Mouse (Mus musculus) adipocyte (in vitro differentiated cells): ENCODE data around the gene Slco3a1.

Experiments
- DNase-seq: peaks from one replicate; pipeline ENCODE4 v3.0.0-alpha.2; 2016; ENCODE audit warnings: low spot score

The Slco3a1 gene

GRCm38 (mm10) chr7:74382286-74382685, 172.3 kb downstream of the Slco3a1 start:
- DNase-seq = no peak

DNA sequence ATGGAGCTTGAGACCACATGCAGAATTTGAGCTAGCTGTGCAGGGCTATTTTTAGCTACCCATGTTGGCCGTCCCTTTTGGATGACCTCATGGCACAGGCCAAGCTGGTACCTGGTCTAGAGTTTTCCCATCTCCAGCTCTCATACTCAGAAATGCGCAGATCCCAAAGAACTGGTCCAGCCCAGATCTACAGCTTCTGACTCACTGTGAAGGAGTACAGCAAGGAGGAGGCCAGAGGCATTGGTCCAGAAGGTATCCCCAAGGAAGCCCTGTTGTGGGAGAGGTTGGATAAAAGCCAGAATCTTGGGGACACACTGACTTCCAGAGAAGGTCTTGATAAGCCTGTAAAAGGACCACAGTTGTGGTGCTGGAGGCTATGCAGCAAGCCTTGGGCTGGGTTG, 172.7 kb downstream of the Slco3a1 start:
- peak; percentile 16 for DNase-seq

GRCm38 (mm10) chr7:74381051-74381450, 173.5 kb downstream of the Slco3a1 start:
- DNase-seq = no peak

- DNase-seq = no peak
Observed at GRCm38 (mm10) chr7:74377909-74378308, 176.7 kb downstream of the Slco3a1 start.

GRCm38 (mm10) chr7:74376397-74377044, 178.1 kb downstream of the Slco3a1 start:
- peak; percentile 9 for DNase-seq

- no peak for DNase-seq
Observed at GRCm38 (mm10) chr7:74375174-74375957, 179.2 kb downstream of the Slco3a1 start.

DNA sequence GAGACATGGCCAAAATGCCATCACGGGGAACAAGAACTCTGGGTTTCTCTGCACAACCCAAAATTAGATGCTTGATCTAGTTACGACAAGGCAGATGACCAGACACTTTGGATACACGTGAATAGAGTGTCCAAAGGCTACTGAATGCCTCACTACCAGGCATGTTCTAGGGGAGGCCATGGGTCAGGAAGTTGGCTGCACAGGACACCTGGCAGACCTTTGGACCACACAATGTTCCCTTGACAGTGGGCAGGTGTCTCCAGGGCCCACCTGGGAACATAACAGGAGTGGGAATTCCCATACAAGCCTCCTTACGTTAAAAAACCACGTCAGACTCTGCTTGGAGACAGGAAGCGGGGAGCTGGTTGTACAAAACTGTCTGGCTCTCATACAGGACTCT, 181.5 kb downstream of the Slco3a1 start:
- DNase-seq = no peak

- no peak for DNase-seq
Observed at GRCm38 (mm10) chr7:74372141-74372582, 182.4 kb downstream of the Slco3a1 start.

DNA sequence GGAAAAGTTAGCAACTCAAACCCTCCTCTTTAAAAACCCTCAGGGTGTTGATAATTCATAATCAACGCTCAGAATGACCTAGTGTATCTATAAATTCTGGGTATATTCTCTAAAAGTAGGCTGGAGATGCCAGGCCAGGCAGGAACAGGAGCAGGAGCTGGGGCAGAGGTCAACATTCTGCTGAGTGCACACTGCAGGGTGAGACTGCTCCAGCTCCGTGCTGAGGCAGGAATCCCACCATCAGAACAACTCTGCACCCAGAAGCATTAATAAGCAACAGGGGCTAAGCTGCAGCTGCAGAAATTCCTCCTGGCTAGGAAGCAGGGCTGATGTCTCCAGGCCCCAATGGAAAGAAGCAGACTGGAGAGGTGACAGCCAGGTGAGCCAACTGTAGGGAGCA, 182.9 kb downstream of the Slco3a1 start:
- no peak for DNase-seq

GRCm38 (mm10) chr7:74371208-74371607, 183.4 kb downstream of the Slco3a1 start:
- DNase-seq = peak; percentile 67

GRCm38 (mm10) chr7:74369657-74370056, 184.9 kb downstream of the Slco3a1 start:
- peak; percentile 12 for DNase-seq

- no peak for DNase-seq
Observed at GRCm38 (mm10) chr7:74368256-74368980, 186.2 kb downstream of the Slco3a1 start.

- DNase-seq = peak; percentile 8
Observed at GRCm38 (mm10) chr7:74367350-74367749, 187.2 kb downstream of the Slco3a1 start.

DNA sequence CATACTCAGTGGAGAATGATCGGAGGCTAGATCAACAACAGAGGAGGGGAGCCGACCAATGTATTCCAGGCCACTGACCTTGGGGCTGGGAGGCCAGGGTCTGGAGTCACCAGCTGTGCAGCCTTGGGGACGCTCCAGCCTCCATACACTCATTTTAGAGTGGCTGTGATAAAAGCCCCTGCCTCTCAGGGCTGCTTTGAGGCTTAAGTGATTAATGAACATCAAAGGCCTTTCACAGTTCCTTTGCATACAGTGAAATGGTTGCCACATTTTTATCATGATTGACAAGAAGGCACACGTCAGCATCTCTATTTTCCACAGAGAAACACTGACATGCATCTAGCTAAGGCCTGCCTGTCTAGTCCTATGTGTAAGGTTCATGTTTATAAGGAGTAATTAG, 189.0 kb downstream of the Slco3a1 start:
- no peak for DNase-seq

DNA sequence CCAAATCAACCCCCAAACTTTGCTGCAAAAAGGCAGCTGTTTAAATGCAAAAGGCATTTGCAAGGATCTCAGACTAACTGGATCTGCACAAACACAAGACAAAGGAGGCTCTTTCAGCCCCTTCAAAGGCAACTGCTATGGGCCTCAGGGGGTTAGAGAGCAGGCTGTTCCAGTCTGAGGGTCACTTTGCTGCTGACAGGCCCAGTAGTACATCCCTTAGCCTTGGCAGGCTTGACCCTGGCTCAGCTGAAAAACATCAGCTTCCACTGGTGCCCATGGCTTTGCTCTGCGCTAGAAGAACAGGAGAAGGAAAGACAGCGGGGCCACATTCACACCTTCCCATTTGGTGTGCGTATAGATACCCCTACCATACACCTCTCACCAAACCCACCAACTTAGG, 189.6 kb downstream of the Slco3a1 start:
- DNase-seq = no peak

DNA sequence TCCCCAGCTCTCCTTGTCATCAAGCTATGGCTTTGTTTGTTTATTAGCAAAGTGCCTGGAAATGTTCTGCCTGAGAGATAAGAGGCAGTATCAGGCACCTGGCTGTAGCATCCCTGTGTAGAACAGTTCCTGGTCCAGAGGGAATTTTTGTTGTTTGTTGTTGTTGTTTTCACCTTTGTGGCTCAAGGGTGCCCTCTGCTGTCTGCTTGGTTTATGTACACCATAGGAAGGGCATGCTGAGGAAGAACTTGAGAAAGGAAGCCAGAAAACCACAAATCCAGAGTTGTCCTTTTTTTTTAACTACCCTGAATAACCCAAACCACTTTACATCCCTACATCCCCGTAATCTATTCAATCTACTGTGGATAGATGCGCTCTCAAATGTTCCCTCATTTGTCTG, 191.1 kb downstream of the Slco3a1 start:
- peak; percentile 47 for DNase-seq

- no peak for DNase-seq
Observed at GRCm38 (mm10) chr7:74361677-74362076, 192.9 kb downstream of the Slco3a1 start.

DNA sequence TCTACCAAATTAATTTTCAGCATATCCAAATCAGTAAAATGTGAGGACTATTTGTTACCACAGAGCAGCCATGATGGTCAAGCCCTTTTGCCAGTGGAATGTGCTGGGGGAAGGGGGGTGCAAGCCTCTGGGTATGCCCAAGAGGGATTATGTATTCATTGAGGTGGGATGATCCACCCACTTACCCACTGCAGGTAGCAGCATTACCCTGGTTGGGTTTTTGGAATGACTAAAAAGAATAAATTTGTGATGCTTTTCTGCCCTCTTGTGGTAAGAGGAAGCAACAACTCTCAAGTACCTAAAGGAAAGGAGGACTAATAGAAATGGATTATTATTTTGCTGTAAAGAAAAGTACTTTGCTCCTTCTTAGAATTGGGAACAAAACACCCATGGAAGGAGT, 197.6 kb downstream of the Slco3a1 start:
- DNase-seq = peak; percentile 38

- DNase-seq = peak; percentile 77
Observed at GRCm38 (mm10) chr7:74354527-74355256, 199.9 kb downstream of the Slco3a1 start.

DNA sequence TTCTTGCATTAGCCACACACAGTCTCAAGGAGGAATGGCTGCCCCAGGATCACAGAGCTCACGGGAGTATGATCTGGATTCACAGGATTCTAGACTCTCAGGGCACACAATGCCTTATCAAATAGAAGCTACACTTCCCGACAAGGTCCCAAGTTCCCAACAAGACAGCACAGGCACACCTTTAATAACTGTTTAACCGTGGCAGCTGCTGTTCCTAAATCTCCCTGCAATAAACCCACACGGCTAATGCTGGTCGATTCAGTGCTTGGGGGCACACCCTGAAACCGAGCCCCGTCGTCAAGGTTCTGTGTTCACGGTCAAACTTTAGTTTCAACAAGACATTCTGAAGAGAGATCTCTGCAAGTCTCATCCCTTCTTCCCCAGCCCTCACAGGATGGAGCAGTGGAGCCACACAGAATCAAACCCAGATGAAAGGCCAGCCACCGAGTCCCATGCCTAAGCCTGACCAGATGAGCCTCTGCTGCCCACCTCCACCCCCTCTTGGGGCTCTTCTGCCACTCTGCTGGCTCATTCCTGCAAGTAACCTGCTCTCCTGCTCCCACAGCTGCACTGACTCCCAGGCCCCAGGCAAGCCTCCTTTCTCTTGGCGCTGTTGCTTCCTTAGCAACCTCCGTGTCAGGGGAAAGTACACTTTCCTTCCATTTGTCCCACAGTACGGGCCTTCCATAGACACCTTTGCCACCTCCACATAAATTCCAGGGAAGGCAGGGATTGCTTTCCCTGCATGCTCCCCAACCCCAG, 200.7 kb downstream of the Slco3a1 start:
- DNase-seq = no peak

GRCm38 (mm10) chr7:74353240-74353639, 201.3 kb downstream of the Slco3a1 start:
- no peak for DNase-seq
